Mouse (Mus musculus): ENCODE results near the gene Cers2. TPM values are rescaled to one million over a fixed set of nuclear protein-coding genes. Genes with fewer than 3 reads are reported as not detected.
"Not testable (repeated sequence)": the region's sequence is repeated elsewhere in the genome, so short reads cannot be mapped to it uniquely, and the experiment has no call there.

Cers2 gene
- polyA plus RNA-seq, 2 experiments, result 140 to 183 TPM

DNA sequence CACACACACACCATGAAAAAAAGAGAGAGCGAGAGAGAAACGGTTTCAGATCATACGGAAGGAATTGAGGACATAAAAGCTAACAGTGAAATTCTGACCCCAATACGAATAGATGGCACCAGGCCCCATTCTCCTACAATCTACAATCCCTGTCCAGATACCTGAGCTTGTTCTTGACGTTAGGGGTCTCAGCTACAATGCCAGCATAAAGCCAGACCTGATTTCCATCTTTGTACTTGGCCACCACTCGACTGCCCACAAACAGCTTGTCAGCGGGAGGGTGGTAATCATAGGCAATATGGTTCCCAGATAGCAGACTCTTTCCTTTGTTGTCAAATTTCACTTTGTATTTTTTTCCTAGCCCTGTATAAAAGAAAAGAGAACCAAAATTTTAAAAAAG is 31.9 kb downstream of the Cers2 start:
- Histone ChIP-seq H3K36me3 (ENCODE audit: control insufficient read depth, insufficient read depth, low read length) (peaks cover 76% of the 10 kb centered on the region), H3K9ac (ENCODE audit: low read depth, low read length, severe bottlenecking) (no peak overlapping the region), H3K27ac (replicated peaks; ENCODE audit: low read depth, low read length) (no peak overlapping the region), H3K9me3 (ENCODE audit: control insufficient read depth, low read length) (no peaks in the 10 kb centered on the region), H3K4me1 (ENCODE audit: control insufficient read depth, insufficient read depth, low read length) (no peaks in the 10 kb centered on the region), H3K4me3 (replicated peaks; ENCODE audit: low read length) (no peak overlapping the region), H3K4me2 (replicated peaks; ENCODE audit: low read depth, low read length, severe bottlenecking) (no peak overlapping the region), H3K27me3 (ENCODE audit: control insufficient read depth, insufficient read depth, low read length) (no peaks in the 10 kb centered on the region)
- no peak for DNase-seq (ENCODE audit: low spot score)
- 94% methylated on average over 7 of the region's 7 CpGs for WGBS
- no peak for ATAC-seq (ENCODE audit: low FRiP score, low read depth)
- TF ChIP-seq POLR2A (IDR thresholded peaks at IDR 0.05; ENCODE audit: borderline replicate concordance, extremely low read depth, insufficient read depth, insufficient read length), result no peak

DNA sequence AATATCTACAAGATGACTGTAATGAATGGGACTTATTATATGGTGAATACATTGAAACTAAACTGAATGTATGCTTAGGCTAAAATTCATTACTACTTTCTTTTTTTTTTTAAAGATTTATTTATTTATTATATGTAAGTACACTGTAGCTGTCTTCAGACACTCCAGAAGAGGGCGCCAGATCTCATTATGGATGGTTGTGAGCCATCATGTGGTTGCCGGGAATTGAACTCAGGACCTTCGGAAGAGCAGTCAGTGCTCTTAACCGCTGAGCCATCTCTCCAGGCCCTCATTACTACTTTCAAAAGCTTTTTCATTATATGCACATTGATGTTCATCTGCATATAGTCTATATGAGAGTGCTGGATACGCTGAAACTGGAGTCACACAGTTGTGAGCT is 33.8 kb downstream of the Cers2 start:
- H3K27me3 ChIP-seq (ENCODE audit: control insufficient read depth, insufficient read depth, low read length); DNase-seq (ENCODE audit: low spot score); H3K4me1 ChIP-seq (ENCODE audit: control insufficient read depth, insufficient read depth, low read length); H3K4me2 ChIP-seq (replicated peaks; ENCODE audit: low read depth, low read length, severe bottlenecking); H3K4me3 ChIP-seq (replicated peaks; ENCODE audit: low read length); H3K27ac ChIP-seq (replicated peaks; ENCODE audit: low read depth, low read length); H3K9ac ChIP-seq (ENCODE audit: low read depth, low read length, severe bottlenecking); H3K9me3 ChIP-seq (ENCODE audit: control insufficient read depth, low read length); ATAC-seq (ENCODE audit: low FRiP score, low read depth): not testable (repeated sequence)
- H3K36me3 ChIP-seq (ENCODE audit: control insufficient read depth, insufficient read depth, low read length), result peaks cover 77% of the 10 kb centered on the region
- WGBS, result 94% methylated on average over 5 of the region's 5 CpGs

DNA sequence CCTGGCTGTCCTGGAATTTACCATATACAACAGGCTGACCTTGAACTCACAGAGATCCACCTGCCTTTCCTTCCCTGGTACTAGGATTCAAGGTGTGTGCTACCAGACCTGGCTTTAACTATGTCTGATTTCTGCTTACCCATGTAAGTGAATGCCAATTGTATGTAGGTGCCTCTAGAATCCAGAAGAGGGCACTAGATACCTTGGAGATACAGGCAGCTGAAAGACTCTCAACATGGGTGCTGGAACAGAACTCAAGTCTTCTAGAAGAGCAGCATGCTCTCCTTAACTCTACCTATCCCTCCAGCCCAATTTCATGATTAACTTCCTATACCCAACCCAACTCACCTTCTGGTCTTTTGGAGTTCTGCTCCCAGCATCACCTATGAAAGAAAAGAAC is 34.9 kb downstream of the Cers2 start:
- DNase-seq (ENCODE audit: low spot score) (no peak), ATAC-seq (ENCODE audit: low FRiP score, low read depth) (no peak)
- Histone ChIP-seq H3K4me3 (replicated peaks; ENCODE audit: low read length) (no peak overlapping the region), H3K9ac (ENCODE audit: low read depth, low read length, severe bottlenecking) (no peak overlapping the region), H3K27ac (replicated peaks; ENCODE audit: low read depth, low read length) (no peak overlapping the region), H3K4me2 (replicated peaks; ENCODE audit: low read depth, low read length, severe bottlenecking) (no peak overlapping the region), H3K9me3 (ENCODE audit: control insufficient read depth, low read length) (no peaks in the 10 kb centered on the region), H3K36me3 (ENCODE audit: control insufficient read depth, insufficient read depth, low read length) (peaks cover 80% of the 10 kb centered on the region), H3K27me3 (ENCODE audit: control insufficient read depth, insufficient read depth, low read length) (no peaks in the 10 kb centered on the region), H3K4me1 (ENCODE audit: control insufficient read depth, insufficient read depth, low read length) (no peaks in the 10 kb centered on the region)
- TF ChIP-seq POLR2A (IDR thresholded peaks at IDR 0.05; ENCODE audit: borderline replicate concordance, extremely low read depth, insufficient read depth, insufficient read length), result no peak

DNA sequence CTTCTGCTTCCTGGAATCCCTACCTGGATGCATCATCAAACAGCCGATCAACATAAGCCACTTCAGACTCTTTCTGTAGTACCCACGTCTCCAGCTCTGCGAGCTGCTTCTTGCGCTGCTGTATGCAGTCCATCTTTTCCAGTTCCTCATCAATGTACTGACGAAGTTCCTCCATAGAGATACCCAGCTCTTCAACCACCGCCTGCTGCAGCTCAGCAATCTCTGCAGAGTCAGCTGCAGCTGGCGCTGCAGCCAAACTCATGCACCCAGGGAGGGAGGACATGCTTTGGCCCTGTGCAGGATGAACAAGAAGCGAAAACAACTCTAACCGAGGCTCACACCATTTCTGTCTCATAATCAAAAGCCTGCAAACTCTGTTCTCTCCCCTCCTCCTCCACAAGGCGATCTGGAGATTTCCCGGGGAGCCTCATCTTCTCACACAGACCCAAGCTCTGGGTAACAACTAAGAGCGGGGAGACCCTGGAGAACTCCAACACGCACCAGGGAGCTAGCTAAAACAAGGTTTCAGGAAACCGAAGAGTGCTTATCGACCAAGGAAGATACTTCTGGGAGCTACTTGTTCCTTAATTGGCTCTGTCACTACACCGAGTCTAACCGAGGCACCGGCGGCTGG is 41.4 kb downstream of the Cers2 start:
- H3K9ac ChIP-seq (ENCODE audit: low read depth, low read length, severe bottlenecking), result not testable (repeated sequence)

DNA sequence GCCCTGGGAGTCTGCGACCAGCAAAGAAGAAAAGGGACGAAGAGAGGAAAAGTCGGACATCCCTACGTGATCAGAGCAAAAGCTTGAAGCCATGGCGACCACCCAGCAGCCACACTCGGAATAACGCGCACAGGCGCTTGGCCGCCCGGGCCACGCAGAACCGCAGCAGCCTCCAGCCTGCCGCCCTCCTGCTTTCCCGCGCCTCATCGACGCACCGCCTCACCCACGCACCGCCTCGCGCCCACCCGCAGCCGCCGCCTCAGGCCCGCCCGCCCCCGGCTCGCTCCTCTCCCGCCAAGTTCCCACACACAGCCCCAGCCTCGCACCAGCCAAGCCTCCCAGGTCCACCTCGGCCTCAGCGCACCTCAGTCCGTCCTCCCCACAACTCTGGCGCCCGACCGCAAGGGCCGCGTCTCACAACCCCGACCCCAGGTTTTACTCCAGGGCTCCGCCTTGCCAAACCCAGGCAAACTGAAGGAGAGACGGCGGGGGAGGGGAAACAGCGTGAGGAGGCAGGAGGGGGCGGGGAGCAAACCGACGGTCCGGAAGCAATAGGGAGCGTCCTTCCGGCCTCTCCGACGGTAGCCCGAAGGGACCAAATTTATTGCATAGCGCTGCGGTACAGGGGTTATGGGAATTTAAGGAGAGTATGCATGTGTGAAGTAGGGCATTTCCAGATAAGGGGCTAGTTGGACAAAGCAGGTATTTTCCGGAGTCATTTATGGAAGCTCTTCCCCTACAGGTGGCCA is 42.3 kb downstream of the Cers2 start, which contains the start of gene Setdb1:
Gene Setdb1 (minus strand): TSS at position 502 of the 749 bp plus-strand sequence.
- H3K4me1 ChIP-seq (ENCODE audit: control insufficient read depth, insufficient read depth, low read length); H3K9me3 ChIP-seq (ENCODE audit: control insufficient read depth, low read length); H3K27me3 ChIP-seq (ENCODE audit: control insufficient read depth, insufficient read depth, low read length): not testable (repeated sequence)
- WGBS, result under 1% methylated on average over 29 of the region's 57 CpGs
- Histone ChIP-seq H3K27ac (replicated peaks; ENCODE audit: low read depth, low read length) (0 out of 2 replicates have a peak within 1 kb of the TSS, but pooled peaks have one; percentile 52), H3K9ac (ENCODE audit: low read depth, low read length, severe bottlenecking) (peak within 1 kb of the TSS; percentile 54), H3K4me3 (replicated peaks; ENCODE audit: low read length) (peak within 1 kb of the TSS; percentile 43), H3K36me3 (ENCODE audit: control insufficient read depth, insufficient read depth, low read length) (peaks cover 20% of the 10 kb centered on the region), H3K4me2 (replicated peaks; ENCODE audit: low read depth, low read length, severe bottlenecking) (peak within 1 kb of the TSS; percentile 35)
- peak; percentile 98 for DNase-seq (ENCODE audit: low spot score)
- peak; percentile 97 for ATAC-seq (ENCODE audit: low FRiP score, low read depth)

More for the DNA sequence above, 41.4 kb downstream of the Cers2 start:
- H3K4me1 ChIP-seq (ENCODE audit: control insufficient read depth, insufficient read depth, low read length); ATAC-seq (ENCODE audit: low FRiP score, low read depth); H3K9me3 ChIP-seq (ENCODE audit: control insufficient read depth, low read length); H3K27ac ChIP-seq (replicated peaks; ENCODE audit: low read depth, low read length); DNase-seq (ENCODE audit: low spot score); H3K27me3 ChIP-seq (ENCODE audit: control insufficient read depth, insufficient read depth, low read length): not testable (repeated sequence)
- WGBS, result 26% methylated on average over 8 of the region's 19 CpGs
- Histone ChIP-seq H3K4me2 (replicated peaks; ENCODE audit: low read depth, low read length, severe bottlenecking) (peak overlapping the region; percentile 28), H3K4me3 (replicated peaks; ENCODE audit: low read length) (peak overlapping the region; percentile 43), H3K36me3 (ENCODE audit: control insufficient read depth, insufficient read depth, low read length) (peaks cover 25% of the 10 kb centered on the region)
